Mouse (Mus musculus) induced T-regulatory cell, adult 2 months (primary cell): Measurements from ENCODE around the gene Vmn2r4.
"Not testable (repeated sequence)": the region's sequence is repeated elsewhere in the genome, so short reads cannot be mapped to it uniquely, and the experiment has no call there.

Experiments
- DNase-seq: peaks from one replicate; pipeline ENCODE4 v3.0.0-alpha.2; 2012; ENCODE audit warnings: low read depth

Vmn2r4 gene

GRCm38 (mm10) chr3:64415268-64415667, at the start of gene Vmn2r4:
TSS of gene Vmn2r4 (minus strand) at chr3:64415368.
- not testable (repeated sequence) for DNase-seq

- DNase-seq = not testable (repeated sequence)
These were observed 19.1 kb upstream of the Vmn2r4 start for GRCm38 (mm10) chr3:64434261-64434660.

DNA sequence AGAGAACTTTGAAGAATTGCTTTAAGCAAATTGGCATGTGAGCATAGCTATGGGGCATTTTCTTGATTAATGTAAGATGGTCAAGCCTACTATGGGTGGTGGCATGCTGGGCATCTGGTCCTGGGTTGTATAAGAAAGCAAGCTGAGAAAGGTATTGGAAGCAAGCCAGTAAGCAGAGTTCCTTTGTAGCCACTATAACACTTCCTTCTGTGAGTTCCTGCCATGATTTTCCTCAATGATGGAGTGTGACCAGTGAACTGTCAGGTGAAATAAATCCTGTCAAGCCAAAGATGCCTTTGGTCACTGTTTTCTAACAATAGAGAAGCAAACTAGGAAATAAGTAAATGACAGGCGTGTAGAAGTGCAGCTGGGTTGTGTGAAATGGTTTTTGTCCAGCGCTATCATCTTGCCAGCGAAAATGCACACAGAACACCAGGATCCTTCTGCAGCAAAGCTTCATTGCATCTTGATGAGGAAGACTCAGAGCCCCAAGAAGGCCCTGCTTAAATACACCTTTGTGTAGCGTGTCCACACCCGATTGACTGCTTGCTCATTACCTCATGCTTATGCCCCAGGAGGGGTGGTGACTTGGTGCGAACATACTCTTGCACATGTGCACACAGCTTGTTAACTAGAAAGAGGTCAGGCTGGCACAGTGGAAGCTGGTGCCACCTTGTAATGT, 13.1 kb upstream of the Vmn2r4 start:
- DNase-seq = not testable (repeated sequence)

DNA sequence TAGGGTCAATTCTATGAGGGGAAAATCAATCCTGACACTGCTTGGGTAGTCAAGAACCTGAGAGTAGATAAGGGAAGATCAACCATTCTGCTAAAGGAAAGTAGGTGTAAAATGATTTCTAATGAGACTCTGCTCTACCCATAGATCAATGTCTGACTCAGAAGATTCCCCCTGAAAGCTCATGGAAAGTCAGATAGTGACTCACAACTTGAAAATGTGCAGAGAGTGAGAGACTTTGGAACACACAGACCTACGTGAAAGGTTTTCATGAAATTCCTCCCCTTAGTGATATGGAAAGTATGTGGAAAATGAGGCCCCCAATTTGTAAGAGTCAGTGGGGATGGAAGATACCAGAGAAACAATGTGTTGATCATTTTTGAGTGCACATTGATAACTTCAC, 7.0 kb upstream of the Vmn2r4 start:
- not testable (repeated sequence) for DNase-seq

DNA sequence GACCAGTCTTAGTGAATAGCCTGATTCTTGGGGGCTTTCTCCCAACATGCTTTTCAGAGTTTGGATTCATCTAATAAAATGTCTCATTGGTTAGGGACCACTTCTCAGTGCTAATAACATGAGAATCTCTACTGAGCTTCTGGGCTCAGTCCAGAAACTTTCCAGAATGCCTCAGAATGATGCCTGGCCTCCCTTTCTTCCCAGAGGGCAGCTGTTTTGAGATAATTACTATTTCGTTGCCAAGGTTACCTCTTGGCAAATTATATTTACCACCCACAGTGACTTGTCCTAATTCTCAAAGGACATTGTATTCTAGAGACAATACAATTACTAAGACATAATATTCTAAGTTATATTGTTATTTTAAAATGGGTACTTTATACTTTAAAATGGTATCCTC, 2.3 kb upstream of the Vmn2r4 start:
- not testable (repeated sequence) for DNase-seq

- not testable (repeated sequence) for DNase-seq
These were observed 915 bp downstream of the Vmn2r4 start for GRCm38 (mm10) chr3:64414253-64414652.

GRCm38 (mm10) chr3:64359286-64360035, 55.7 kb downstream of the Vmn2r4 start:
- no peak for DNase-seq
